Mouse (Mus musculus) testis, adult 2 months (tissue): ENCODE results near the gene Gng12.

Source experiments
- CTCF ChIP-seq: fragments of 200-500 bp; IDR thresholded peaks from 2 replicates; pipeline ENCODE4 v1.5.1; 2012; ENCODE audit warnings: low read depth, mild to moderate bottlenecking, inconsistent platforms, low read length, moderate library complexity; ENCODE audit not compliant: control insufficient read depth, insufficient read depth, insufficient replicate concordance
- POLR2A ChIP-seq: fragments of 200-500 bp; IDR thresholded peaks from 2 replicates; pipeline ENCODE4 v1.6.1; 2012; ENCODE audit warnings: low read depth, mild to moderate bottlenecking, inconsistent platforms, low read length, moderate library complexity; ENCODE audit not compliant: control insufficient read depth

GRCm38 (mm10) chr6:66975522-66975921, 79.3 kb downstream of the Gng12 start:
- TF ChIP-seq CTCF = no peak
- TF ChIP-seq POLR2A = no peak
